Mouse (Mus musculus): Measurements from ENCODE around the gene Syk. TPM values are rescaled to one million over a fixed set of nuclear protein-coding genes. Genes with fewer than 3 reads are reported as not detected.

Gene Syk
- total RNA-seq (2015) (38.9 and 40.1 TPM in 2 replicates), total RNA-seq (2017) (67.4 and 70.2 TPM in 2 replicates)

DNA sequence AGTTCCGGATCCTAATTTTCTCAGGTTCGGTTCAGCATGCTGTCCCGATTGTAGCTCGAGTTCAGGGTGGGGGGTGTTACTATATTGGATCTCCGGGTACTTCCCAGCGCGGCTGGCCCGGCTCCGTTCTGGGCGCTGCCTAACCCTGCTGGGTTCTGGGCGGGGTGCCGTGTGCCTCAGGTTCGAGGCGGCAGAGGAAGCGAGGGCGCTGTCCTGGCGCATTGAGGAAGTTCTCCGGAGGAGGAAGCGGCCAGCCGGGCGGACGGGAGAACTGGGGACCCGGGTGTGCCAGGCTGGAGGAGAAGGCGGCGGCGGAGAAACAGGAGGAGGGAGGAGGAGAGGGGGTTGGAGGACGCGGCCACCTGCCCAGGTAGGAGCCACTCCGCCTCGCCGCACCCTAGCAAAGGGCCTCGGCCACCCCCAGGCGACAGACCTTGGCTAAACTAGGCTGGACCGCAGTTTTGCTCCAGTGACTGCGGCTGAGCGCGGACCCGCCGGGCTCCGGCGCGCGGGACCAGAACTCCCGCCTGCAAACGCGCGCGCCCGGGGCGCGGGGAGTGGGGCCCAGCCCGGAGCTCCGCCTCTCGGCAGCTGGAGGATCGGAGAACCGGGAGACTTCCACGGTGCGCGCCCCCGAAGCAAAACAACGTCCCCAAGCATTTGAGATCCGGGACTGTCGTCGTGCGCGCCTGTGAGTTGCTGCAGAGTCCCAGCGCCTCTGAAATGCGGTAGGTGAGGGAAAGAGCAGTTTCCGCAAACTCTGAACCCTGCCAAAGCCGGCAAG lies at the start of gene Syk:
Gene Syk (plus strand): TSS at position 296 of the 784 bp plus-strand sequence.
- ATAC-seq (replicated peaks; ENCODE audit: poor library complexity) = peak; percentile 74

DNA sequence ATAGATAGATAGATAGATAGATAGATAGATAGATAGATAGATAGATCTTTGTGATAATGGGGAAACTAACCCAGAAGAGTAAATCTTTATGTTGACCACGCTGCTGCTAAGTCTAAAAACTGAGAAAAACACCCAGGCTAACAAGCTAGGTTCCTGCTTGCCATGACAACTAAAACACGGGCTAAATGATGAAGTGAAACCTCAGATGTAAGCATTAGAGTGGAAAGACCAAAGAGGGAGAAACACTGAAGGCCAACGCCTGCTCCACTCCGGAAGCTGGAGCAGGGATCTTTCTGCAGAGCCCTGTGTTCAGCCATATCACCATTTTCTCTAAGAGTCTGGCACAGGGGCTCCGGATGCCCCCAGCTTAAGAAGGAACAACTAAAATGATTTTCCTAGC lies 49.3 kb upstream of the Syk start:
- no peak for ATAC-seq (replicated peaks; ENCODE audit: poor library complexity)

DNA sequence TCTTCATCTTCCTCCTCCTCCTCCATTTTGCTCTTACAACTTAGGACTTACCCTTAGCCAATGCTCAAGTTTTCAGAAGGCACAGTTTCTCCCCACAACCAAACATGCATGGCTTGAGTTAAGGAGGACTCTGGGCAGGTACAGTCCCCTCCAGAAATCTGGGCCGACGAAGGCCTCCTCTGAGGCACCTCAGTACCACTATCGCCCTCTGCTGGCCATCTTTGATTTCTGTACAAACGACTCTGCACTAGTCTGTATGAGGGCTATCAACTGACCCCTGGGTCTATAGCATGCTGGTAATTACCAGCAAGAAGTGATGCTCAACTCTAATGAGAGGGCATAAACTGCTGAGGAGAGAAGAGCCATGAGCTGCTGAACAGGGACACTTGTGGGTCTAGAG lies 47.4 kb upstream of the Syk start:
- ATAC-seq (replicated peaks; ENCODE audit: poor library complexity) = peak; percentile 49; the same call in 1 of the 2 replicates

DNA sequence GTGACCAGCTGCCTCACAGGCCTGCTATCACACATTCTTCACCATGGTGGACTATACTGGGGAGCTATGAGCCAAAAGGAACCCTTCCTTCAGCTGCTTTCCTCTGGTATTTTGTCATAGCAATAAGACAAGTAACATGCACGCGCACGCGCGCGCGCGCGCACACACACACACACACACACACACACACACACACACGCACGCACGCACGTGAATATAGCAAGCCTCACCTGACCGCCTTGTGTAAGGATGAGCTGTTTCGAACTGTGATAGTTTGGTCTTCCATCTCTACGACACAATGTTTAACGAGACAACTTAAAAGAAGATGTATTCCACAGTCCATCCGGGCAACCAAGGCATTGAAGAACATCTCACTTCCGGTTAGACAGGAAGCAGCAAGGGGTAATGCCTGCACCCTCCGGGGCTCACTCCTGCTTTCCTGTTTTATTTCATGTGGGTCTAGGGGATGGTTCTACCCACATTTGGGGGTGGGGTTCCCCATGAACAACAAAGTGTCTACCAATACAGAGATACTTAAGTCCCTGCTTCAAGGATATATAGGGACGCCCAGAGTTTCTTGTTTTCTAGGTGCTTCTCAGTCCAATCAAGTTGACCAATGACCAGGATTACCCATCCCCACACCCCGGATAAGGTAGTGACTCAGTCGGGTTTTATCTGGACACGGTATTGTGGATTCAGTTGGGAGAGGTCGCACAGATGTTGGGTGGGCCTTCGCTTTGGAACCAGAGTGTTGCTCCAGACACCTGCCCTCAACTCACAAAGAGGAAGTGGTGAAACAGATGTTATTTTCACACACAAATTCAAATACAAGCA lies 45.0 kb upstream of the Syk start:
- ATAC-seq (replicated peaks; ENCODE audit: poor library complexity) = peak; percentile 45; the same call in 1 of the 2 replicates

DNA sequence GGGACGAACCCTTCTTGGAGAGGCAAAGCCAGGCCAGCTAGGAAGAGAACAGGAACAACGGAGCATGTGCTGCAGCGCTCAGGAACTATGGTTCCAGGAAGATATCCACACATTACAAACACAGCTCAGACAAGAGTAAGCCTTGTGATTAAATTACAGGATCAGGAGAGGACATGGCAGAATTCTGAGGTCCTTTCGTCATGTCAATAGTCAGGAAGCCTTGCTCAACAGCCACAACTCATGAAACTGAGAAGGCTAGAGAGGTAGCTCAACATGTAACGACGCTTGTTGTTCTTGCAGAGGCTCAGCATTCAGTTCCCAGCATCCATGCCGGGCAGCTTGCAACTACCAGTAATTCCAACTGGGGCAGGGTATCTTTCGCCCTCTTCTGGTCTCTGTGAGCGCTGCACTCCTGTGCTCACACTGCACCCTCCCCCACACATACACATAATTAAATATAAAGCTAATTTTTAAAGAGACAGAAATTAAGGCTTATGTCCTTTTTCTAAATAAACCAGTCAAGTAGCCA lies 44.3 kb upstream of the Syk start:
- ATAC-seq (replicated peaks; ENCODE audit: poor library complexity) = peak; percentile 58

DNA sequence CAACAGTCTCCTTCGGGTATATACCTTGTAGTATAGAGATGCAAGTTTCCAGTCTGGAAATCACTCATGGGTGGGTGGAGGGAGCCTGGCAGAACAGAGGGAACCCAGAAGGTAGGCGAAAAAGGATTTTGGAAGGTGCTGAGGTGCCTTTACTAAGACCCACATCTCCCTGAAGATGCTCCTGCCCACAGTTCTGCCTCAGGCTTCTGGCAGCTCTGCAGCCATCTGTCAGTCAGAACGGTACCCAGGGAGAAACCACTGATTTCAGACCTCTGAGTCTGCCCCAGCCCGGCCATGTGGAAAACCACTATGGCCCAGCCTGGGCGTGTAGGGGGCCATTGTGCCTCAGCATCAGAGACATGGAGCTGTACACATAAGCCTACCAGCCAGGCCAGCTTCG lies 43.5 kb upstream of the Syk start:
- no peak for ATAC-seq (replicated peaks; ENCODE audit: poor library complexity)

DNA sequence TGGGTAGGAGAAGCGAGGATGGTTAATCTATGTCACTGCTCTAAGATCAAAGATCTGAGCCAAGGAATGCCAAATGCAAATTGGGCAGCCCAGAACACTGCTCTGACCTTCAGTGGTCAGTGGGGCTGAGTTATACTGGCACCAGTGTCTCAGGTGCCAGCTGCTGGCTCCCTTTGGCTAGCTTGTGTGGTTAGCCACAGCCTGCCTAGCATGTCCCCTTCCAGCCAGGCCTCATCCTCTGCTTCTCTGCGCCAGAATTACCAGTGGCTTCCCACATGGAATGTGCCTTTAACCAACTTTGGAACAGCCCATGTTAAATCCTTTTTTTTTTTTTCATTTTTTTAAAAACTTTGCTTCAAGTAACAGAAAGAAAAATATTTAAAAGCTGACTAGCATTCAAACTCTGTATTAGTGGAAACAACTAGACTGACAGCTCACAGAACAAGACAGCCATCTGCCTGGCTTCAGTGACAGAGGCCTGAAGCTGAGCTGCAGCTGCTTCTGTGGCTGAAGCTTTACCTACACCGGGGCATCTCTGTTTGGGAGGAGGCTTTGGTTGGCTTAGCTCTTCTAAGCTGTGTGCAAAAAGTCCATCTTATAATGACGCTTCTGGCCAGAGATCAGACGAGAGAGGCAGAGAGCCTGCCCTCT lies 41.5 kb upstream of the Syk start:
- ATAC-seq (replicated peaks; ENCODE audit: poor library complexity) = no peak

DNA sequence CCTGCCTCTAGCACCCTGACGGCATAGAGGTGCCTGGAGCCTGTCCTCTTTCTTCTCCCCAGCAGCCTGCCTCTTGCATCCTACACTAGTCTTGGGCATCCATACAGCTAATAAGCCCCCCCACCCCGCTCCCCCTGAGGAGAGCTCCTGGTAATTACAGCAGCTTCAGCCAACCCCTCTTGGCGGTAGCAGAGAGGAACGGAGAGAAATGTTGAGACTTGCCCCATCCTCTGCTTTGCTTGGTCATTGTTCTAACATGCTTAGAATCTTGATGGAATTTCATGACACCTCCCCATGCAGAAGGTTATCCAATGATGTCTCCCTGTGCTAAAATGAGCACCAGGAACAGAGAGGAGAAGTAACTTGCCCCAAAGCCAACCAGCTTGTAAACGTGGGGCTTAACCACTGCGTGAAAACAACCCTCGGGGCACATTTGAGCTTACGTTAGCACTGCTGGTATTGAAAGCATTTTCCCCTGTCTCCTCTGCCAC lies 40.9 kb upstream of the Syk start:
- ATAC-seq (replicated peaks; ENCODE audit: poor library complexity) = no peak

DNA sequence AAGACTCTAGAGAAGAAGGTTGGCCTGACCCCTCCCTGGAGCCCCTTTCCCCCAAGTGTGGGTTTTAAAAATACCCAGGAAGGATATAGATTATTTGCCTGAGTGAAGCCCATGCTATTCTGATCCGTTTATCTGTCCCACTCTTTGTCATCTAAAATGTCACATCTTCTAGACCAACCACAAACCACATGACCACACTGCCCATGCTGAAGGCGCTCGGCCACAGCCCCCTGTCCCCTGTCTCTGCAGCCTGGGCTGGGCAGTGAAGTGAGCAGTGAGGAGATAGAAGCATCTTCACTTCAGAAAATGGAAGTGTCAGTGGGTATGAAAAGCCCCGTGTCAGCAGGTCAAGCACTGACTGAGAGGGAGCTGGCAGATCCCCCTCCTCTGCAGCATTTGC lies 40.3 kb upstream of the Syk start:
- ATAC-seq (replicated peaks; ENCODE audit: poor library complexity) = no peak

DNA sequence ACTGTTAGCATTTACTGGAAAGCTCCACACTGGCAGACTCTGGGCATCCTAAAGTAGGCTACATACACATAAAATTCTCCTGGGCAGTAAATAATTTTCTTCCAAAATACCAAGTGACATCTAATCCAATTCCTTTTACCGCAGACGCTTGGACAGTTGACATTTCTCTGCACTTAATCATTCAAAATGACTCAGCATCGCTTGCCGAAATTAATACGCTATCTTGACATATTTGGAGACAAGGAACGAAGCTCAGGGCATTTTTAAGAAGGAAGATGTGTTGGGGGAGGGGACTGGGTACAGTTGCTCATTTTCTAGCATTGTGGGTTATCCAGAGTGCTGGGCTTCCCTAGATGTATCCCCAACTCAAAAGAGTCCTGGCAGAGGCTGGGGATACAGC lies 36.7 kb upstream of the Syk start:
- ATAC-seq (replicated peaks; ENCODE audit: poor library complexity) = no peak

DNA sequence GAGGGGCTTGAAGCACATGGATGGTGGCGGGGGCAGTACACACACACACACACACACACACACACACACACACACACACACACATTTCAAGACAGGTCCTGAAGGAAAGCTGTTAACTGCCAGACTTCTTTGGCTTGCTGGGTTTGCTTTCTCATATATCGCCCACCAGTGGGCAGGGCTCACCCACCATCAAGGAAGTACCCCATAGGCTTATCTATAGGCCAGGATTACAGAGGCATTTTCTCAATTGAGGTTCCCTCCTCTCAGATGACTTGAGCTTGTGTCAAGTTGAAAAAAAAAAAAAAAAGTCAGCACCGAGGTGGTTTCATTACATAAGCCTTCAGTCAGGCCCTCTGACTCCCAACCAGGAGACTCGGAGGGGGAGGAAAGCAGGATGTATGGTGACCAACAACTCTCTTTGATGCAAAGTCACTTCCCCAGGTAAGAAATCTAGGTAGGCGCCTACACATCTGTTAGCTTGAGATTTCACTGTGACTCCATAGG lies 32.2 kb upstream of the Syk start:
- ATAC-seq (replicated peaks; ENCODE audit: poor library complexity) = peak; percentile 65

DNA sequence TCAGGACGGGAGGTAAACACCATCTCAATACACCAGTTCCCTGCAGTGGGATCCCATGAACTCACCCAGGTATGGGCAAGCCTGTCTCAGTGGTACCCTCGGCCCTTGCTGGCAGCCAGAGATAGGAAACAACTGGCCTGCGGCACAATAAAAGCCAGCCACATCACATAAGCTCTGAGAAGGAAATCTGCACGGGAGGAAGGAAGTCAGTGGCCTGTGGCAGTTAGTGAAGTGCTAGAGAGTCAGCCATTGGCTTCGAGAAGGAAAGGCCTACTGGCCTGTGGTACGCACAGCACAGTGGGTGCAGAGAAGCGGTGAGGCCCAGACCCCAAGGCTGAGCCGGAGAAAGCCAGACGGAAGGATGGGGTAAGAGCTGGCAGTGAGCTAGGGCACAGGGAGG lies 31.7 kb upstream of the Syk start:
- ATAC-seq (replicated peaks; ENCODE audit: poor library complexity) = peak; percentile 82

DNA sequence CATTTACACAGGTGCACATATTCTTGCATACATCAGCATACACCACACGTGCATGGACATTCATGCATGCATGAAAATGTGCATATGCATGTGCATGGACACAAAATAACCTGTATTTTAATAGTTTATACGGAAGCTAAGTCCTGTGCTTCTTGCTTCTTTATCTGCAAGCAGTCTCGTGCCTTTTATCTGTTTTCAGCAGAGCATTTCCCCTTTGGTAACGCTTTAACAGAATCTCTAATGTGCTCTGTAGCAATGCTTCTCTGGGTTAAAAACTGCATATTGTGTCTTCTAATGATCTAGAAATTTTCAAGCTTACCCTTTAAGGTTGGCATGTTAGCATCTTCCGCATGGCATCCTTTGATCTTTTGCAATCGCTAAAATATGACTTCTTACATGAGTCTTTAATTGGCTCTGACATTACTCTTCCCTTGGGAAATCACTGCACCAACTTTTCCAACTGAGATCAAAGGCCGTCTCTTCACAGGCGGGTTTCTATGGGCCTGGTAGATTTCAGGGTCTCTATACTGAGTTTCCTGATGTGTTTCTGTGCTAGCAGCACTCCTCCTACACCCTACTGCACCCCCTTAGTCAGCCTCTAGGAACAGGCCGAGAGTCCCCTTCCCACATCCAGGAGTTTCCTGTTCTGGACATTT lies 30.0 kb upstream of the Syk start:
- ATAC-seq (replicated peaks; ENCODE audit: poor library complexity) = no peak

DNA sequence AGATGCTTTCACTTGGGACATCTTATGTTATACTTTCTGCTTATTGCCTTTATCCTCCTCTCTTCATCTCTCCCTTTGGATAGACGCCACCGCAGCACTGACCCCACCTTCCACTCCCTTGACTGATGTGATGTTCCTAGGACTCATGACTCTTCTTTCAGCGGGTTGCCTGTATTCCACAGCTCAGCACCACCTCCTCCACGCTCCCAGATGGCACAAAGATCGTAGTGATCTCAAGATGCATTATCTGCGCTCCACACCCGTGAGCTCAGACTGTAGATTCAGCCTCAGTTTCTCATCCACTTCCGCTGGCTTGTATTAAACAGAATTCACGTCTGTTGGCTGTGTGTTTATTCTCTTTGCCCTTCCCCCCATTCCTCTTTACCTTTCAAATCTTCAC lies 28.3 kb upstream of the Syk start:
- no peak for ATAC-seq (replicated peaks; ENCODE audit: poor library complexity)

DNA sequence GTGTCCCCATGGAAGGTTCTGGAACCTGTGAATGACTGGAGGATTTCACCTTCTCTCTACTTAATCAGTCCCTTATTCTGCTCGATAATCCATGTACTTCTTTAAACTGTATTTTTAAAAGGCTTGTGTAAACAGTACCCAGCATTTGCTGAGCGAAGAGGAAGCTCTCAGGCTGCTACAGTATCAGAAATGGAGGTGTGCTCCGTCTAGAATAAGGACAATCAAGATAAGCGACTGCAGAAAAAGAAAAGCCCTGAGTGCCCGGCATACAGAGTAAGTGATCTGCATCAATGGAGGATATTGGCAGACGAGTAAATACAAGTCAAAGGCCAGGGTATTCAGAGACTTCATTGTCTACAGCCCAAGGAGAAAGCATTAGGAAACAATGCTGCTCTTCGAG lies 25.6 kb upstream of the Syk start:
- ATAC-seq (replicated peaks; ENCODE audit: poor library complexity) = no peak

DNA sequence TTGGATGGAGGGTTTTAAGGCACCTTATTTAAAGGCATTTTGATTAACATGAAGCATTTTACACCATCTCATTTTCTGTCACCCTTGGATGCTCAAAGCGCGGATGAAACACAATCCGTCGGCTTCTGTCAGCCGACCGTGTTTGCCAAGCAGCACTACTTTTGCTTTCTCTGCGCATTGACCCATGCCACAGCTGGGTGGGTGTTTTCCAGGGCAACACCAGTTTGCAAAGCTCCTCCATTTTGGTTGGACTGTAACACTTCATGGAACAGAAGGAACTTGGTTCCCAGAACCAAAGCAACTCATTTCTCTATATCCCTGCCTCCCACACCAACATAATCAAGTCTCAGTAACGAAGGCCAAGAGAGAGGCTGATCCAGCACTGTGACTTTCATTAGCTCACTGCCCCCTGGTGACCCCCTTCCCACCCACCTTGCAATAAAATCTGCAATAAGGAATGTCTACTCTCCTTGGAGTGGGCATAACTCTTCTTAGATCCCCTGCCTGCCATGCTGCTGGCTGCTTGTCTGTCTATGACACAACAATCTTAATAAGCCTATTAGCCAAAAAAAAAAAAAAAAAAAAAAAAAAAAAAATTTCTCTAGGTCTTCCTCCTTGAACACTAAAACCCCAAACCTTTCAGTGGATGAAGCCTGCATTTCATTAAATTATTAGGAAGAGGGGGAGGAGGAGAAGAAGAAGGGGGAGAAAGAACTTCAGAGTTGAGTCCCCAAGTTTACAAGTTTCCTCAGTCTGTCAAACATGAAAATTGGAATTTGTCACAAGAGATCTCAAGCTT lies 21.4 kb upstream of the Syk start:
- ATAC-seq (replicated peaks; ENCODE audit: poor library complexity) = no peak

DNA sequence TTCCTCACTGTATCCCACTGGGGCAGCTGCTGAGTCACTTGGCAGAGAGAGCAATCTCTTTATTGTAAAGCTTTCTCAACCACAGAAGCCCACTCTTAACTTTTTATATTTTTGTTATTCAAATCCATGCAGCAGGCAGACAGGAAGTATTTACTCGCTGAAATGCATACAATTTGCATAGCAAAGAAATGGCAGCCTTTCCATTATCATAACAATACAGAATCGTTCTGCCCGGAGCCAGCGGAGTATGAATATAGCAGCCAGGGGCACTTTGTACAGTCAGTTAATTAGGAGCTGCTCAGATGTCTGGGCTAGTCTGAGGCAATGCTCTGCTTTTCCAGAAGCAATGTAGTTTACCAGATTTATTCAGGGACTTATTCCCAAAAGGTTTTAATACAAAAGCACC lies 20.8 kb upstream of the Syk start:
- no peak for ATAC-seq (replicated peaks; ENCODE audit: poor library complexity)

DNA sequence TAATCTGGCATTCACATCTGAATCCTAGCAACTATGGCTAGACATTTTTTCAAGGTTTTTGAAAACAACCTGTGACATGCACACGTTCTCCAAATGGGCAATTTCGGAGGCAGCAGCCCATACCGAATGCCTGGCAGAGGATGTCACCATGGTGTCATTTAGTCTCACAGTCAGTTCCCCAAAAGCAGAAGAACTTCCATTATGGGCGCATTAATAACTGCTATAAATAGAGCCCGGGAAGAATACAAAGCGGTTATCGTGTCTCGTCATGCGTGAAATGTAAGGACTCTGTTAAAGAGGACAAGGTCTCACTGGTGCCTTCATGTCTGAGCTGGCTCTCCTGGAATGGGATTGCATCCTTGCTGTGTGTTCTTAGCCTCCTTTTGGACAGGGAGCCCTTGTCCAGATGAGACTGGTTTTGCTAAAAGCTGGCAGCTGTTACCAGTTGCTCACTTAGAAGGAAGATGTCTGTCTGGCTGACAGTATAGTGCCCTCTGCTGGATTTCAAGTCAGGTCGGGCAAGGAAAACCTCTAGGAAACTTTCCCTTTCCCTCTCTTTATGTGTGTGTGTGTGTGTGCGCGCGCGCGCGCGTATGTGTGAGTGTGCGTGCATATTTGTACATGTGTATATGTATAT lies 17.8 kb upstream of the Syk start:
- ATAC-seq (replicated peaks; ENCODE audit: poor library complexity) = peak; percentile 48

DNA sequence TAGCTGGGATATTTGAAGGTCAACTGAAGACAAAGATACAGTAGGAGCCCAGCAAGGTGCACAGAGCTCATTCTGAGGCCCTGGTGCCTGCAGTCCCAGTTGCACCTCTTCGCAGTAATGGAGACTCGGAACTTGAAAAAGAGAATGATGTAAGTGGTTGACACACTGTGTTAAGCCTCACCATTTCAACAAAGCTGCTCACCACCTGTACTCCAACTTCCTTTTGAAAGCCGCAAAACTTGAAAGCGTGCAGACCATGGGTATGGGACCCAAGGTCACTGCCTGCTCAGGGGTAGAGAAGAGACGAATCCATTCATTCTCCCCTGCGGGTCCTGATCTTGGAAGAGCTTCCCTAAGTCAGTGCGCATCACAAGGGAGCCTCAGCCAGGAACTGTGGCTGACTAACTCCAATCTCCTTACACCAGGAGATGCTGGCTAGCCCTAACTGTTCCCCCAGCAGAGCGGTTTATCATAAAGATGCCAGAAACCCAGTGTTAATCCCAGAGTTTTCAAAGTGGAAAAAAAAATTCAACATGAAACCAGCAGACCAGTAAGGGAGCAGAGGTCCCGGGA lies 16.7 kb upstream of the Syk start:
- peak; percentile 57 for ATAC-seq (replicated peaks; ENCODE audit: poor library complexity)

All from megakaryocyte progenitor cell, adult 5-6 weeks (primary cell).